Mouse (Mus musculus) midbrain, embryonic 12.5 days (tissue): Measurements from ENCODE around the gene Csf2rb2. TPM values are rescaled to one million over a fixed set of nuclear protein-coding genes. Genes with fewer than 3 reads are reported as not detected.
"Not testable (repeated sequence)": the region's sequence is repeated elsewhere in the genome, so short reads cannot be mapped to it uniquely, and the experiment has no call there.

Experiments
- ATAC-seq: fragments of 200-750 bp; cut with Nextera tagmentation; 2 replicates; pipeline ENCODE4 v1.8.0; 2017; ENCODE audit warnings: low read depth, moderate TSS enrichment, moderate library complexity; ENCODE audit not compliant: low FRiP score
- H3K27ac ChIP-seq: fragments of 300-500 bp; sonication (generic); replicated peaks from 2 replicates; pipeline ENCODE4 v1.5.1; 2016; ENCODE audit warnings: mild to moderate bottlenecking
- H3K27me3 ChIP-seq: fragments of 300-500 bp; sonication (generic); 2 replicates; pipeline ENCODE4 v1.6.1; 2016; ENCODE audit warnings: mild to moderate bottlenecking
- H3K36me3 ChIP-seq: fragments of 300-500 bp; sonication (generic); 2 replicates; pipeline ENCODE4 v1.6.1; 2016
- H3K4me1 ChIP-seq: fragments of 300-500 bp; sonication (generic); 2 replicates; pipeline ENCODE4 v1.6.1; 2016
- H3K4me2 ChIP-seq: fragments of 300-500 bp; sonication (generic); replicated peaks from 2 replicates; pipeline ENCODE4 v1.6.1; 2016; ENCODE audit warnings: mild to moderate bottlenecking, moderate library complexity
- H3K4me3 ChIP-seq: fragments of 300-500 bp; sonication (generic); 2 replicates; pipeline ENCODE4 v1.5.1; 2016; ENCODE audit warnings: mild to moderate bottlenecking
- H3K9ac ChIP-seq: fragments of 300-500 bp; sonication (generic); replicated peaks from 2 replicates; pipeline ENCODE4 v1.6.1; 2016; ENCODE audit warnings: mild to moderate bottlenecking, moderate library complexity
- H3K9me3 ChIP-seq: fragments of 300-500 bp; sonication (generic); 2 replicates; pipeline ENCODE4 v1.6.1; 2016; ENCODE audit warnings: mild to moderate bottlenecking
- WGBS: fragments of 180-500 bp; shearing (Covaris S2); methylation state at CpG from one replicate; pipeline ENCODE4 v1.1.7; 2016; 5-methylcytosine and 5-hydroxymethylcytosine counted together
- polyA plus RNA-seq: library from polyadenylated mRNA; unstranded; fragments of >200 nt; fragmentation: Nextera tagmentation; extraction: Ambion mirVana; gene quantifications from 2 replicates; pipeline ENCODE4 v1.2.1, GENCODE M21; 2016

The Csf2rb2 gene
- polyA plus RNA-seq, 1 experiment from 2014 or later, result 0.18 TPM

DNA sequence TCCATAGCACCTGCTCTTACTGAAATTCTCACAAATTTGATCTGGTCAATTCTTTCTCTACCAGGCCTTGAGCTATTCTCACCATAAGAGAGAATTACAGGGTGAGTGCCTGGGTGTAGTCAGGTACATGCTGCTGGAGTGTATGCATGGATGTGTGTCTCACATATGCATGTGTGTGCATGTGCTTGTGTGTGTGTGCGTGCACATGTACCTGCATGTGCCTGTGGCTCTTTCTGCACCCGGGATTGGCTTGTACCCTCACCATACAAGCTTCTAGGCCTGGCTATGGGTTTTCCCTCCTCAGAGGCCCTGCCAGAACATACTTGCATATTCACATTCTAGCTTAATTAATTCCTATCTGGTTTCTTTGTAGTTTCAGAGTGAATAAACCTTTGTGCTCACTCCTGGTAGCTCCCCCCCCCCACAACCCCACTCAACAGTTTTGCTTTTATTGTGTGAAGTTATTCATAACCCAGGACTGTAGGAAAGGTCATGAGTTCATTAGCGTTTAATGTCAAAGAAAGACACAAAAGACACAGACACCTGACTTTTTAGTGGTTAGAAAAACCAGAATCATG, 23.1 kb upstream of the Csf2rb2 start:
- WGBS, result 79% methylated on average over 3 of the region's 3 CpGs
- Histone ChIP-seq H3K27me3 (no peaks in the 10 kb centered on the region), H3K4me1 (peaks cover 4% of the 10 kb centered on the region; the same call in 1 of the 2 replicates), H3K4me3 (no peak overlapping the region), H3K36me3 (no peaks in the 10 kb centered on the region), H3K9ac (no peak overlapping the region), H3K9me3 (no peaks in the 10 kb centered on the region), H3K27ac (no peak overlapping the region), H3K4me2 (no peak overlapping the region)
- ATAC-seq, result no peak

DNA sequence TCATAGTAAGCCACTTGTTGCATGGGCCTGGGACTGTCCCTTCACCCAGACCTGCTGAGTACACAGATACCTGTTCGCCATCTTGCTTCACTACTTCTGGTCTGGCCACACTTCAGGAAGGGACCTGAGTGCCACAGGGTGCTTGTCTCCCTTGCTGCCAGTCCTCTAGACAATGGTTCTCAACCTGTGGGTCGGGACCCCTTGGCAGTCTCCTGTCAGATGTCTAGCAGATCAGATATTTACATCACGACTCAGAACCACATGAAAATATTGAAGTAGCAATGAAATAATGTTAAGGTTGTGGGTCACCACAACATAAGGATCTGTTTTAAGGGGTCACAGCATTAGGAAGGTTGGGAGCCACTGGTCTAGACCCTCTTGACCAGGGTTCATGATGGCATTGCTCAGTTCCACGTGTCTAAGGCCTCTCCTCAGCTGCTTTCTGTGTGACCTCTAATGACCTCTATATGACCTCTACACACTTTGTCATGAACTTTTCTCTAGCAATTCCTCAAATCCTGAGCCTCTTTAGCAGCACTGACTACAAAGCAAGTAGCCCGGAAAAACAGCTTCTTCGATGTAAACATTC, 22.3 kb upstream of the Csf2rb2 start:
- not testable (repeated sequence) for H3K4me2 ChIP-seq, H3K9me3 ChIP-seq, H3K9ac ChIP-seq, ATAC-seq, H3K36me3 ChIP-seq, H3K27ac ChIP-seq, H3K4me3 ChIP-seq, H3K4me1 ChIP-seq, H3K27me3 ChIP-seq
- WGBS, result 79% methylated on average over 6 of the region's 6 CpGs

DNA sequence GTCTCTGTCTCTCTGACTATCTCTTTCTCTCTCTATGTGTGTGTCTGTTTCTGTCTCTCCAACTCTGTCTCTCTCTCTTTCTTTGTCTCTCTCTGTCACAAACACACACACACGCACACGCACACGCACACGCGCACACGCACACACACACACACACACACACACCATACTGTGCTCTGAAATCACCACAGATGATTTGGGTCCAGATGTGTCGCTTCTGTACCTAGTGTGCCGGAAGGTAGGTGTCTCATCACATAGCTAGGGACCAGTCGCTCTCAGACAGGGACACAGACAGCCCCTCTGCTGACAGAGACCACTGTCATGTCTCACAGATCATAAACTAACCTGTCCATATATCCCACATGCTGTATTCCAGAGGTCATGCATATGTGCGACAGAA, 21.2 kb upstream of the Csf2rb2 start:
- WGBS, result 91% methylated on average over 10 of the region's 10 CpGs
- Histone ChIP-seq H3K36me3 (no peaks in the 10 kb centered on the region), H3K4me3 (no peak overlapping the region), H3K4me1 (peaks cover 4% of the 10 kb centered on the region; the same call in 1 of the 2 replicates), H3K4me2 (no peak overlapping the region), H3K27me3 (no peaks in the 10 kb centered on the region), H3K9me3 (no peaks in the 10 kb centered on the region), H3K27ac (no peak overlapping the region), H3K9ac (no peak overlapping the region)
- no peak for ATAC-seq

DNA sequence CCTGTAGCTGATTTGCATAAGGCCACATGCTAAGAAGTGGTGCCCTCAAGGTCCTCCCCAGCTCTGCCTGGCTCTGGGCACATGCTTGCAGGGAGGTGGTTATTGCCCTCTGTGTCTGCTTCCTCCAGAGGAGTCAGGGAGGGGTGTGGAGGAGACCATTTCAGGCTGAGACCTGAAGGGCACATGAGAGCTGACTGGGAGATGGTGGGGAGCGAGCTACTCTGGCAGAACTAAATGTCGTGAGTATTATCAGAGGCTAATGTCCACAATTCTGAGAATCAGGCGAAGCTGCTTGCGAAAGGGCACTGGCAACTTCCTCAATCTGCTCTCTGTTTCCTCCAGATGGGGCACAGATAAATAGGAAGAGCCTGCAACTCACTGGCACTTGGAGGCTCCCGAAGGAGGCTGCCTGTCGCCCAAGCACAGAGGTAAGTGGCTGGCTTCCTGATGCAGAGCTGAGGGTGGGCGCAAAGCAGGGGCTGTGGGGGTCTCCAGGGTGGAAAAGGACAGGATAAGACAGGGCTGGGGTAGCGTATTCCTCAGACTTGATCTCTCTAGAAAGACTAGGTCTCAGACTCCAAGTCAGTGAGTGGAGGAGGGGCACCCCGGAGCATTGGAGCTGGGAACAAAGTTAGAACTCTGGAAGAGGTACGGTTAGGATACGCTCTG, 20.3 kb upstream of the Csf2rb2 start, which contains the start of gene Csf2rb:
Gene Csf2rb (plus strand): TSS at position 82 of the 669 bp plus-strand sequence.
- no peak for ATAC-seq
- H3K9ac ChIP-seq, result no peak within 1 kb of the TSS
- H3K9me3 ChIP-seq, result no peaks in the 10 kb centered on the region
- peaks cover 2% of the 10 kb centered on the region; the same call in 1 of the 2 replicates for H3K27me3 ChIP-seq
- no peak within 1 kb of the TSS for H3K4me2 ChIP-seq
- peaks cover 4% of the 10 kb centered on the region; the same call in 1 of the 2 replicates for H3K4me1 ChIP-seq
- no peaks in the 10 kb centered on the region for H3K36me3 ChIP-seq
- H3K27ac ChIP-seq, result no peak within 1 kb of the TSS
- no peak within 1 kb of the TSS for H3K4me3 ChIP-seq
- 83% methylated on average over 11 of the region's 11 CpGs for WGBS

DNA sequence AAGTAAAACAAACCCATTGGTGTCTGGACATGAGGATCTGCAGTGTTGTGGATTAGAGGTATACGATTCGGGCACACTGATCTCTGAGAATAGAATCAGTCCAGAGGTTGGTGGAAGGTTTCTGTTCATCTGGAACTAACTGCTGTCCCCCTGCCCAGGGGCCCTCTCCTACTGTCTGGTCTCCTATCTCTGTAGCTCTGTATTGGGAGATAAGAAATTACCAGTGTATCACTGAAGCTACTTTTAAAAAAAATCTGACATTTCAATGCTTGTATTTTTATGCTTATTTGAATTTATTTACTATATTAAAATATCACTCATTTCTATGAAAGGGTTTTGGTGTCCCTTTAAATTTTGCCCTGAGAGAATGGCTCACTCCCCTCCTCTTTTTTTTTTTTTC, 18.8 kb upstream of the Csf2rb2 start:
- no peak overlapping the region for H3K9ac ChIP-seq
- 87% methylated on average over 2 of the region's 2 CpGs for WGBS
- no peak overlapping the region for H3K4me3 ChIP-seq
- H3K9me3 ChIP-seq, result no peaks in the 10 kb centered on the region
- H3K27ac ChIP-seq, result no peak overlapping the region
- no peak for ATAC-seq
- no peak overlapping the region for H3K4me2 ChIP-seq
- H3K36me3 ChIP-seq, result no peaks in the 10 kb centered on the region
- H3K27me3 ChIP-seq, result peaks cover 6% of the 10 kb centered on the region; the same call in 1 of the 2 replicates
- peaks cover 4% of the 10 kb centered on the region; the same call in 1 of the 2 replicates for H3K4me1 ChIP-seq

DNA sequence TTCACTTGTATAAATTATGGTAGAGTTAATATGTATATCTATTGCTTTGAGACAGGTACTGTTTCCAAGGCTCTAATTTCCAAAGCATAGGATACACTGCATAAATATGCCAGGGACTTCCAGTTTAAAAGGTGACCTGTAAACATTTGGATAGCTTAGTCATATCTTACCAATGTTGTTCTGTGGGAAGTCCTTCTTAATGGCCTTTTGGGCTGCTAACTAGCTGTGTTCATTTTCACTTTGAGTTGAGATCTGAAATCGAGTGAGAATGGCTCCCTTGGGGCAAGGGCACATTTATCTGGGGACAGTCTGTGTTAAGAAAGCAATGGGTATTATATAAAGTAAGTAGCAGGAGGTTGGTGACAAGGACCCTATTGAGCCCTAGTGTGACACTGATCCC, 17.8 kb upstream of the Csf2rb2 start:
- WGBS, result 89% methylated on average over 1 of the region's 1 CpGs
- Histone ChIP-seq H3K36me3 (no peaks in the 10 kb centered on the region), H3K4me1 (no peaks in the 10 kb centered on the region), H3K4me3 (no peak overlapping the region), H3K27ac (no peak overlapping the region), H3K9ac (no peak overlapping the region), H3K27me3 (peaks cover 6% of the 10 kb centered on the region; the same call in 1 of the 2 replicates), H3K4me2 (no peak overlapping the region), H3K9me3 (no peaks in the 10 kb centered on the region)
- no peak for ATAC-seq

DNA sequence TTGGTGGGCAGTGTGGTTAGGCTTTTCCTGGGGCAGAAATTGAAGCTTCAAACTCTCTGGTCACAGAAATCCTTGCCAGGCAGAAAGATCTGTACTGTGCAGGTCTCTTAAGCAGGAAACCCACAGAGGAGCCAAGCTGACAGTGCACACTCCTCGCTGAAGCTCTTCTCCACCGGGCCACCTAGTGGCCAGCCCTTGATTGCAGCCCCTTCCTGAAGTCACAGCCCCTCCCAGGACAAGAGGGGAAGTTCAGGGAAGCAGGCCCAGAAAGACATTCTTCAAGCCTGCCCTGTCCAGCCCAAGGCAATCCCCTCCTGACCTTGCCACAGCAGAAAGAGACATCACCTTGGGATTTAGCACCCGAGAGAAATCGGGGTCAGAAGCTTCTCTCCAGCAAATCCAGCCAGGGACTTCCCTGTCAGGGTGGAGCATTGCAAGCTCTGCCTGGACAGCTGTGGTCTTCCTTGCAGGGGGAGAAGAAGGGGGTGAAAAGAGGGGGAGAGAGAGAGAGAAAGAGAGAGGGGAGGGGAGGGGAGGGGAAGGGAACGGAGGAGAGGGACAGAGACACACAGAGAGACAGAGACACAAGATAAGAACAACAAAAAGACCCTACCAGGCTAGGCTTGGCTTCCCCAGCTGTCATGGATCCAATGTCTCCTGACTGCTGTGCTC, 15.4 kb upstream of the Csf2rb2 start:
- H3K4me2 ChIP-seq, result no peak overlapping the region
- H3K27ac ChIP-seq, result no peak overlapping the region
- H3K9ac ChIP-seq, result no peak overlapping the region
- peaks cover 6% of the 10 kb centered on the region; the same call in 1 of the 2 replicates for H3K27me3 ChIP-seq
- WGBS, result 21% methylated on average over 5 of the region's 5 CpGs
- H3K4me1 ChIP-seq, result no peaks in the 10 kb centered on the region
- no peaks in the 10 kb centered on the region for H3K9me3 ChIP-seq
- no peak for ATAC-seq
- H3K4me3 ChIP-seq, result no peak overlapping the region
- no peaks in the 10 kb centered on the region for H3K36me3 ChIP-seq

DNA sequence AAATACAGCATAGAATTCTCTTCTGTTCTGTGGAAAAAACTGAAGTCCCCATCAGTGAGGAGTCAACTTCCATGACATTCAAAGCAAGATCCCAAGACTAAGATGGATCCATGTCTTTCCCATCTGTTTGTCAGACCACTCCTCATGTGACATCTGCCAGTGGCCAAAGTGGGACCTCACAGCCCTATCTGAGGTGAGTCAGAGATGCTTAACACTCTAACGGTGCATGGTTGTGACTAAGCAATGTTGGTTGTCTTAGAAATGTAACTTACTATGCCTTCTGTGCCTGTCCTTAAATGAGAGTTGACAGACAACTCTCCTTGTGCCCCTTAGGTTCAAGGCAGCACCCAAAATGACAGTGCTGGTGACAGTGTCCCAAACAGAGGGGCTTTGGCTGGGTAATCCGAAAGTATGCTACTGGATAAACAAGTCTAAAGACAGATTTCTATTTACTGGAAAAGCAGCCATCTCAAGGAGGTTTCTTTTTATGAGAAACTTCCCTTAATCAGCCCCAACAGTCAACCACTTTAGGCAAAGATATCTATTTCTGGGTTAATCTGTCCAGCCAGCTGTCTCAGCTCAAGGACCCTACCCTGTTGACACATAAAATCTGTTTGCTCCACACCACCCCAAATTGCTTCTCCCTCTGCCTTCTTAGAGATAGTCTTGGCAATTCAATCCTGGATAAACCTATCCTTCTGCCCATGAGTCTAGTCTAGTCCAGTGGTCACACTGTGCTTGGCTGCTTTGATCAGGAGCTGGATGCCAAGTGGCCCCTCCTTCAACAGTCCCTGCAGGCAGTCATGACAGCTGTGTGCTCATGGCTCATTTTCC, 13.0 kb upstream of the Csf2rb2 start:
- not testable (repeated sequence) for H3K4me1 ChIP-seq, H3K9me3 ChIP-seq, H3K4me2 ChIP-seq, H3K36me3 ChIP-seq, H3K27ac ChIP-seq, H3K27me3 ChIP-seq, ATAC-seq, H3K9ac ChIP-seq, H3K4me3 ChIP-seq
- 88% methylated on average over 2 of the region's 2 CpGs for WGBS

DNA sequence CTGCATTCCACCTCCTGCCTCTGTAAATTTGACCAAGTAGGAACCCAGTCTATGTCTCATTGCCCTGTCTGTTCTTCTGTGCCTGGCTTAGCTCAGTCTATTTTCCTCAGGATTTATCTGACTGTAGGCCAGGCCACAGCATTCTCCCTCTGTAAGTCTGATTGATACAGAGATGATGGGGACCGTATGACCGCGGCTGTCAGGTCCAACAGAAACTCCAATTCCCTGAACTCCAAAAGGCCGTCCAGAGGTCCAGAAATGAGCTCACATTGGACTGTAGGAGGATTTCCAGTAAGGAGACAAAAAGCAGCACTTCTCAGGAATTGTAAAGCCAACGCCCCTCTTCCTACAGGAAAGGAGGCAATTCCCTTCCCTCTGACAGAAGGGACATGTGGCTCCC, 8.1 kb upstream of the Csf2rb2 start:
- H3K36me3 ChIP-seq, H3K4me1 ChIP-seq, H3K9ac ChIP-seq, H3K27ac ChIP-seq, H3K4me2 ChIP-seq, H3K9me3 ChIP-seq, H3K4me3 ChIP-seq, ATAC-seq, H3K27me3 ChIP-seq: not testable (repeated sequence)
- 87% methylated on average over 5 of the region's 5 CpGs for WGBS

DNA sequence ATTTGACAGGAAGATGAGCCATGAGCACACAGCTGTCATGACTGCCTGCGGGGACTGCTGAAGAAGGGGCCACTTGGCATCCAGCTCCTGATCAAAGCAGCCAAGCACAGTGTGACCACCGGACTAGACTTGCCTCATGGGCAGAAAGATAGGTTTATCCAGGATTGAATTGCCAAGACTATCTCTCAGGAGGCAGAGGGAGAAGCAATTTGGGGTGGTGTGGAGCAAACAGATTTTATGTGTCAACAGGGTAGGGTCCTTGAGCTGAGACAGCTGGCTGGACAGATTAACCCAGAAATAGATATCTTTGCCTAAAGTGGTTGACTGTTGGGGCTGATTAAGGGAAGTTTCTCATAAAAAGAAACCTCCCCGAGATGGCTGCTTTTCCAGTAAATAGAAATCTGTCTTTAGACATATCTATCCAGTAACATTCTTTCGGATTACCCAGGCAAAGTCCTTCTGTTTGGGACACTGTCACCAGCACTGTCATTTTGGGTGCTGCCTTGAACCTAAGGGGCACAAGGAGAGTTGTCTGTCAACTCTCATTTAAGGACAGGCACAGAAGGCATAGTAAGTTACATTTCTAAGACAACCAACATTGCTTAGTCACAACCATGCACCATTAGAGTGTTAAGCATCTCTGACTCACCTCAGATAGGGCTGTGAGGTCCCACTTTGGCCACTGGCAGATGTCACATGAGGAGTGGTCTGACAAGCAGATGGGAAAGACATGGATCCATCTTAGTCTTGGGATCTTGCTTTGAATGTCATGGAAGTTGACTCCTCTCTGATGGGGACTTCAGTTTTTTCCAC, 7.1 kb upstream of the Csf2rb2 start:
- not testable (repeated sequence) for H3K4me1 ChIP-seq, H3K4me3 ChIP-seq, H3K27me3 ChIP-seq, H3K27ac ChIP-seq, H3K36me3 ChIP-seq, H3K4me2 ChIP-seq, H3K9ac ChIP-seq, H3K9me3 ChIP-seq, ATAC-seq
- 81% methylated on average over 4 of the region's 4 CpGs for WGBS

DNA sequence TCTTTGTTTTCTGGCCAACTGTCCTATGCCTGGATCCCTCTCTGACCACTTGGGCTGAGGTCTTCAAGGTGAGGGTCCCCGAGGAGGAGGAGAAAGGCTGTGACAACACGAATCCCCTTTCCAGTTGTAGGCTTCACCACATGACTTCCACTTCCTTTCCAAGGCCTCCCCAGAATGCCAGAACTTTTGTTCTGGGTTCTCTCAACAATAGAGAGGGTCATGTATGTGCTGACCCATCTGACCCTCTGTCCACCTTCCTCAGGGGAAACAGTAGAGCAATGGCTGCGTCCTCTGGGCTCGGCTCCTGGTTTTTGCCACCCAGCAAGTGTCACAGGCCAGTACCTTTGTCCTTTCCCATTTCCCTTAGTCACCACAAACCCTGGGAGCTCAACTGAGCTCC, 5.5 kb upstream of the Csf2rb2 start:
- Histone ChIP-seq H3K4me2 (no peak overlapping the region), H3K27me3 (no peaks in the 10 kb centered on the region), H3K36me3 (no peaks in the 10 kb centered on the region), H3K4me1 (no peaks in the 10 kb centered on the region), H3K4me3 (no peak overlapping the region), H3K9ac (no peak overlapping the region), H3K9me3 (no peaks in the 10 kb centered on the region), H3K27ac (no peak overlapping the region)
- no peak for ATAC-seq
- 80% methylated on average over 4 of the region's 4 CpGs for WGBS
